Mouse (Mus musculus): Measurements from ENCODE around the gene Mfsd4b3. TPM values are rescaled to one million over a fixed set of nuclear protein-coding genes. Genes with fewer than 3 reads are reported as not detected.
"Not testable (repeated sequence)": the region's sequence is repeated elsewhere in the genome, so short reads cannot be mapped to it uniquely, and the experiment has no call there.

Gene Mfsd4b3
- total RNA-seq (2014; rRNA removed; ENCODE audit: low replicate concordance) (1.1 and 4.3 TPM in 2 replicates), polyA plus RNA-seq (2015; fragmentation: Nextera tagmentation; extraction: Ambion mirVana) (1.5 and 2.2 TPM in 2 replicates)

GRCm38 (mm10) chr10:39959761-39960440 is at the start of gene Mfsd4b3:
TSS of gene Mfsd4b3 (minus strand) at chr10:39960153.
- TF ChIP-seq CTCF (IDR thresholded peaks at IDR 0.05; ENCODE audit: low read depth) (peak; percentile 87), EP300 (IDR thresholded peaks at IDR 0.05; ENCODE audit: low read depth) (no peak)
- Histone ChIP-seq H3K36me3 (replicated peaks; ENCODE audit: control insufficient read depth, insufficient read depth, low read length) (no peaks in the 10 kb centered on the region), H3K27me3 (ENCODE audit: control insufficient read depth, insufficient read depth, low read length) (no peaks in the 10 kb centered on the region), H3K9me3 (replicated peaks; ENCODE audit: control insufficient read depth, low read length) (no peaks in the 10 kb centered on the region), H3K4me2 (ENCODE audit: low read depth, low read length) (peak within 1 kb of the TSS; percentile 87), H3K9ac (replicated peaks; ENCODE audit: low read depth, low read length) (peak within 1 kb of the TSS; percentile 42), H3K4me1 (ENCODE audit: control insufficient read depth, insufficient read depth) (peaks cover 9% of the 10 kb centered on the region), H3K27ac (ENCODE audit: low read depth) (peak within 1 kb of the TSS; percentile 78), H3K4me3 (ENCODE audit: low read depth, low read length) (peak within 1 kb of the TSS; percentile 55)
- DNase-seq (ENCODE audit: low spot score) = peak; percentile 98
- peak; percentile 99 for ATAC-seq (ENCODE audit: insufficient read depth, low read depth)
- under 1% methylated on average over 38 of the region's 38 CpGs for WGBS

GRCm38 (mm10) chr10:40009591-40009990 is 49.6 kb upstream of the Mfsd4b3 start:
- ATAC-seq (ENCODE audit: insufficient read depth, low read depth) = no peak
- no peak overlapping the region for H3K27ac ChIP-seq (ENCODE audit: low read depth)

GRCm38 (mm10) chr10:40008847-40009246 is 48.9 kb upstream of the Mfsd4b3 start:
- H3K4me3 ChIP-seq (ENCODE audit: low read depth, low read length); DNase-seq (ENCODE audit: low spot score); ATAC-seq (ENCODE audit: insufficient read depth, low read depth); H3K4me2 ChIP-seq (ENCODE audit: low read depth, low read length); H3K36me3 ChIP-seq (replicated peaks; ENCODE audit: control insufficient read depth, insufficient read depth, low read length); H3K27me3 ChIP-seq (ENCODE audit: control insufficient read depth, insufficient read depth, low read length); H3K4me1 ChIP-seq (ENCODE audit: control insufficient read depth, insufficient read depth); H3K27ac ChIP-seq (ENCODE audit: low read depth); H3K9ac ChIP-seq (replicated peaks; ENCODE audit: low read depth, low read length); H3K9me3 ChIP-seq (replicated peaks; ENCODE audit: control insufficient read depth, low read length): not testable (repeated sequence)
- 55% methylated on average over 4 of the region's 4 CpGs for WGBS

More at GRCm38 (mm10) chr10:40009591-40009990, 49.6 kb upstream of the Mfsd4b3 start:
- Histone ChIP-seq H3K9ac (replicated peaks; ENCODE audit: low read depth, low read length) (no peak overlapping the region), H3K4me3 (ENCODE audit: low read depth, low read length) (no peak overlapping the region), H3K4me1 (ENCODE audit: control insufficient read depth, insufficient read depth) (0 out of 2 replicates have a peak, but pooled peaks cover 4% of the 10 kb centered on the region), H3K9me3 (replicated peaks; ENCODE audit: control insufficient read depth, low read length) (no peaks in the 10 kb centered on the region), H3K36me3 (replicated peaks; ENCODE audit: control insufficient read depth, insufficient read depth, low read length) (no peaks in the 10 kb centered on the region), H3K4me2 (ENCODE audit: low read depth, low read length) (no peak overlapping the region), H3K27me3 (ENCODE audit: control insufficient read depth, insufficient read depth, low read length) (no peaks in the 10 kb centered on the region)
- DNase-seq (ENCODE audit: low spot score) = no peak
- WGBS = 78% methylated on average over 11 of the region's 11 CpGs
- no peak for TF ChIP-seq CTCF (IDR thresholded peaks at IDR 0.05; ENCODE audit: low read depth)
- TF ChIP-seq EP300 (IDR thresholded peaks at IDR 0.05; ENCODE audit: low read depth) = no peak

- Histone ChIP-seq H3K9me3 (replicated peaks; ENCODE audit: control insufficient read depth, low read length) (no peaks in the 10 kb centered on the region), H3K9ac (replicated peaks; ENCODE audit: low read depth, low read length) (no peak overlapping the region), H3K36me3 (replicated peaks; ENCODE audit: control insufficient read depth, insufficient read depth, low read length) (no peaks in the 10 kb centered on the region), H3K4me2 (ENCODE audit: low read depth, low read length) (no peak overlapping the region), H3K4me3 (ENCODE audit: low read depth, low read length) (no peak overlapping the region), H3K27ac (ENCODE audit: low read depth) (no peak overlapping the region), H3K27me3 (ENCODE audit: control insufficient read depth, insufficient read depth, low read length) (no peaks in the 10 kb centered on the region), H3K4me1 (ENCODE audit: control insufficient read depth, insufficient read depth) (0 out of 2 replicates have a peak, but pooled peaks cover 4% of the 10 kb centered on the region)
- DNase-seq (ENCODE audit: low spot score) (no peak), ATAC-seq (ENCODE audit: insufficient read depth, low read depth) (no peak)
- TF ChIP-seq CTCF (IDR thresholded peaks at IDR 0.05; ENCODE audit: low read depth) = no peak
- TF ChIP-seq EP300 (IDR thresholded peaks at IDR 0.05; ENCODE audit: low read depth) = no peak
- WGBS = 70% methylated on average over 4 of the region's 4 CpGs
Measured at GRCm38 (mm10) chr10:40007953-40008352, 48.0 kb upstream of the Mfsd4b3 start.

GRCm38 (mm10) chr10:40006963-40007362 is 47.0 kb upstream of the Mfsd4b3 start:
- Histone ChIP-seq H3K9me3 (replicated peaks; ENCODE audit: control insufficient read depth, low read length) (no peaks in the 10 kb centered on the region), H3K27me3 (ENCODE audit: control insufficient read depth, insufficient read depth, low read length) (no peaks in the 10 kb centered on the region), H3K4me1 (ENCODE audit: control insufficient read depth, insufficient read depth) (0 out of 2 replicates have a peak, but pooled peaks cover 4% of the 10 kb centered on the region), H3K4me3 (ENCODE audit: low read depth, low read length) (no peak overlapping the region), H3K36me3 (replicated peaks; ENCODE audit: control insufficient read depth, insufficient read depth, low read length) (no peaks in the 10 kb centered on the region), H3K9ac (replicated peaks; ENCODE audit: low read depth, low read length) (no peak overlapping the region), H3K27ac (ENCODE audit: low read depth) (no peak overlapping the region), H3K4me2 (ENCODE audit: low read depth, low read length) (no peak overlapping the region)
- TF ChIP-seq CTCF (IDR thresholded peaks at IDR 0.05; ENCODE audit: low read depth) = no peak
- no peak for TF ChIP-seq EP300 (IDR thresholded peaks at IDR 0.05; ENCODE audit: low read depth)
- 57% methylated on average over 10 of the region's 10 CpGs for WGBS
- ATAC-seq (ENCODE audit: insufficient read depth, low read depth) (peak; percentile 70), DNase-seq (ENCODE audit: low spot score) (peak; percentile 16)

All from heart, postnatal 0 days (tissue).